Mouse (Mus musculus) lung, postnatal 0 days (tissue): Measurements from ENCODE around the gene Nostrin. TPM values are rescaled to one million over a fixed set of nuclear protein-coding genes. Genes with fewer than 3 reads are reported as not detected.

Experiments
- ATAC-seq: fragments of 200-750 bp; cut with Nextera tagmentation; 2 replicates; pipeline ENCODE4 v1.8.0; 2017; ENCODE audit warnings: moderate library complexity
- DNase-seq: peaks from one replicate; pipeline ENCODE4 v3.0.0-alpha.2; 2016; ENCODE audit warnings: low spot score
- H3K27ac ChIP-seq: fragments of 300-500 bp; sonication (generic); 2 replicates; pipeline ENCODE4 v1.5.1; 2014; ENCODE audit warnings: antibody characterized with exemption, mild to moderate bottlenecking, low read length, mixed read lengths
- H3K27me3 ChIP-seq: fragments of 300-500 bp; sonication (generic); replicated peaks from 2 replicates; pipeline ENCODE4 v1.6.1; 2014; ENCODE audit warnings: low read length, mixed read lengths; ENCODE audit not compliant: insufficient read depth
- H3K36me3 ChIP-seq: fragments of 300-500 bp; sonication (generic); 2 replicates; pipeline ENCODE4 v1.6.1; 2014; ENCODE audit warnings: low read length, mixed read lengths; ENCODE audit not compliant: insufficient read depth
- H3K4me1 ChIP-seq: fragments of 300-500 bp; sonication (generic); 2 replicates; pipeline ENCODE4 v1.6.1; 2014; ENCODE audit warnings: antibody characterized with exemption, low read depth, low read length, mixed read lengths; ENCODE audit not compliant: insufficient read depth
- H3K4me2 ChIP-seq: fragments of 300-500 bp; sonication (generic); replicated peaks from 2 replicates; pipeline ENCODE4 v1.6.1; 2014; ENCODE audit warnings: low read depth, mild to moderate bottlenecking, low read length, moderate library complexity, mixed read lengths
- H3K4me3 ChIP-seq: fragments of 300-500 bp; sonication (generic); 2 replicates; pipeline ENCODE4 v1.5.1; 2014; ENCODE audit warnings: low read depth, low read length
- H3K9ac ChIP-seq: fragments of 300-500 bp; sonication (generic); replicated peaks from 2 replicates; pipeline ENCODE4 v1.6.1; 2014; ENCODE audit warnings: low read depth, mild to moderate bottlenecking
- H3K9me3 ChIP-seq: fragments of 300-500 bp; sonication (generic); 2 replicates; pipeline ENCODE4 v1.6.1; 2016; ENCODE audit warnings: low read length, mixed read lengths
- CTCF ChIP-seq: IDR thresholded peaks from 2 replicates; pipeline ENCODE4 v1.5.1; 2016; ENCODE audit warnings: antibody characterized with exemption, mild to moderate bottlenecking
- EP300 ChIP-seq: IDR thresholded peaks from 2 replicates; pipeline ENCODE4 v1.6.1; 2016; ENCODE audit warnings: antibody characterized with exemption, mild to moderate bottlenecking, control low read depth
- WGBS: fragments of 180-500 bp; shearing (Covaris S2); extraction: QIAGEN DNeasy Blood & Tissue Kit; methylation state at CpG from one replicate; pipeline ENCODE4 v1.1.7; 2014; 5-methylcytosine and 5-hydroxymethylcytosine counted together
- polyA plus RNA-seq: library from polyadenylated mRNA; unstranded; fragments of >200 nt; fragmentation: Nextera tagmentation; extraction: Ambion mirVana; gene quantifications from 2 replicates; pipeline ENCODE4 v1.2.1, GENCODE M21; 2015

The Nostrin gene
- polyA plus RNA-seq, 1 experiment from 2014 or later: 48.0 TPM

- Histone ChIP-seq H3K27ac (no peak overlapping the region), H3K36me3 (no peaks in the 10 kb centered on the region), H3K9me3 (no peaks in the 10 kb centered on the region), H3K27me3 (no peaks in the 10 kb centered on the region), H3K4me3 (no peak overlapping the region), H3K4me2 (no peak overlapping the region), H3K4me1 (no peaks in the 10 kb centered on the region), H3K9ac (no peak overlapping the region)
- 61% methylated on average over 5 of the region's 5 CpGs for WGBS
- DNase-seq (no peak), ATAC-seq (no peak)
- TF ChIP-seq EP300: no peak
- TF ChIP-seq CTCF: no peak
Observed at GRCm38 (mm10) chr2:69175296-69175695, 39.7 kb downstream of the Nostrin start.

GRCm38 (mm10) chr2:69179721-69180120, 44.1 kb downstream of the Nostrin start:
- 85% methylated on average over 4 of the region's 4 CpGs for WGBS
- Histone ChIP-seq H3K4me2 (no peak overlapping the region), H3K36me3 (no peaks in the 10 kb centered on the region), H3K9me3 (no peaks in the 10 kb centered on the region), H3K27me3 (no peaks in the 10 kb centered on the region), H3K4me1 (no peaks in the 10 kb centered on the region), H3K4me3 (no peak overlapping the region), H3K9ac (no peak overlapping the region), H3K27ac (no peak overlapping the region)
- ATAC-seq: no peak
- TF ChIP-seq CTCF (no peak), EP300 (no peak)
- DNase-seq: no peak

DNA sequence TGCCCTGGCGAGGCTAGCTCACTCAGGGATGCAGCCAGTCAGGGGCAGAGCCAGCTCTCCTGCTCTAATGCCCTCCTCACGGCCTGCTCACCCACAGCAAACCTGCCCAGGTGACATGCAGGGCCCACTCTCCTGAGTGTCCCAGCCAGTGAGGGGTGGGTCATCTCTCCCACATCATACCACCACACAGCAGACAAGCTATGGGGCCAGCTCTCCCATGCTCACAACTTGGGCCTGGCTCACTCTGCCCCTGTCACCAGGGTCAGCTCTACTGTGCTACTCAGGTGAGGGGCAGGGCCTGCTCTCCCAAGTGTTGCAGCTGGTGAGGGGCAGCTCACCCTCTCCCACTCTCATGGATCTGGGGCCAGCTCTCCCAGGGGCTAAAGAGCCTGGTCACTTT, 52.4 kb downstream of the Nostrin start:
- no peak for DNase-seq
- 73% methylated on average over 2 of the region's 2 CpGs for WGBS
- Histone ChIP-seq H3K4me1 (no peaks in the 10 kb centered on the region), H3K27me3 (no peaks in the 10 kb centered on the region), H3K4me2 (no peak overlapping the region), H3K4me3 (no peak overlapping the region), H3K9ac (no peak overlapping the region), H3K9me3 (no peaks in the 10 kb centered on the region), H3K27ac (no peak overlapping the region), H3K36me3 (no peaks in the 10 kb centered on the region)
- no peak for TF ChIP-seq EP300
- no peak for TF ChIP-seq CTCF
- no peak for ATAC-seq

DNA sequence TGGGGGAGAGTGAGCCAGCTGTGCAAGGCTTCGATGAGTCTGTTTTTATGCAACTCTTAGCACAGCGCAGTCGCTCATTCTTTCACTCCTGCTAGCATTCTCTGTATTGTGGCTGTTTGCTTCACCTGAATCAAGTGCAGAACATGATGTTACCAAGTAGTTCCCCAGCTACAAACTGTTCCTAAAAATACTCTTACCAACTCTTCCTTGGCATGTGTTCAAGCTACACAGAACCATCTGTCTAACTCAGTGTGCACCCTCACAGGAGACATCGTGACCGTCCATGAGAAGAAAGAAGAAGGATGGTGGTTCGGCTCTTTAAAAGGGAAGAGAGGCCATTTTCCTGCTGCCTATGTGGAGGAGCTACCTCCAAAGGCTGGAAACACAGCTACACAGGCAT, 53.1 kb downstream of the Nostrin start:
- TF ChIP-seq CTCF: no peak
- TF ChIP-seq EP300: no peak
- DNase-seq (no peak), ATAC-seq (no peak)
- Histone ChIP-seq H3K9ac (no peak overlapping the region), H3K27ac (no peak overlapping the region), H3K4me1 (no peaks in the 10 kb centered on the region), H3K27me3 (no peaks in the 10 kb centered on the region), H3K36me3 (no peaks in the 10 kb centered on the region), H3K4me2 (no peak overlapping the region), H3K9me3 (no peaks in the 10 kb centered on the region; the same call in 1 of the 2 replicates), H3K4me3 (no peak overlapping the region)
- WGBS: 88% methylated on average over 6 of the region's 6 CpGs

DNA sequence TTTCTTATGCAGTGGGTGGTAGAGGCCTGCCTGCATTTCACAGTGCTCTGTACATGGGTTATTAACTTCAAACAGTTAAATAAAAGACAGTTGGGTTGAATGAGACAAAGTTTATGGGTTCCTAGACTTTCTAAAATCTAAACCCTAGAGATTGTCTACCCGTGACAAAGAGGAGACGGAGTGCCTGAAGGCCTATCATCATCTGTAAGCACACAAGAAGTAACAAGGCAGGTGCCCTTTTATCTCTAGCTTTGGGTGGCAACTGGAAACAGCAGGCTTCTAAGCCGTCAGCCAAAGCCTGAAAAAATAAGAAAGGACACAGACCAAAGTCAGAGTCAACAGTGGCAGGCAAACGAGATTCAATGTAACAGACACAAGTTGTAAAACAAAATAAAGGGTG, 53.6 kb downstream of the Nostrin start:
- no peak overlapping the region for H3K9ac ChIP-seq
- H3K9me3 ChIP-seq: no peaks in the 10 kb centered on the region; the same call in 1 of the 2 replicates
- no peaks in the 10 kb centered on the region for H3K4me1 ChIP-seq
- no peak for ATAC-seq
- 77% methylated on average over 4 of the region's 4 CpGs for WGBS
- no peak overlapping the region for H3K4me2 ChIP-seq
- H3K27me3 ChIP-seq: no peaks in the 10 kb centered on the region
- no peak for DNase-seq
- no peak overlapping the region for H3K4me3 ChIP-seq
- H3K36me3 ChIP-seq: no peaks in the 10 kb centered on the region
- TF ChIP-seq CTCF (no peak), EP300 (no peak)
- no peak overlapping the region for H3K27ac ChIP-seq

DNA sequence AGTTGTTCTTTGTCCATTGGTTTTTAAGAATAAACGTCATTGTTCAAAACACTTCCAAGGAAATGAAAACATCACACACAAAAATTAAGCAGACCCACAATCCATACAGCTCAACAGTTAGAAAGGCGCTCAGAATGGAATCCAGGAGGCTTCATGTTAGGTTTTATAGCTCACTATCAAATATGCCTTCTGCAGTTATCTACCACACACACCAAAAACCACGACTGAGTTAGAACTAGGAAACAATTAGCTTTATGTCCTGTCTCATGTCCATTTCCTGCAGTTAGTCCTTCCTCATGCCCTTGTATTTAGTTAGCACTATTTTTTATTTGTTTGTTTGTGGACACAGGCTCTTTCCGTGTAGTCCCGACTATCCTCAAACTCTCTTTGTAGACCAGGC, 55.5 kb downstream of the Nostrin start:
- Histone ChIP-seq H3K9me3 (no peaks in the 10 kb centered on the region; the same call in 1 of the 2 replicates), H3K4me3 (no peak overlapping the region), H3K27ac (no peak overlapping the region), H3K9ac (no peak overlapping the region), H3K27me3 (no peaks in the 10 kb centered on the region), H3K4me2 (no peak overlapping the region), H3K36me3 (no peaks in the 10 kb centered on the region), H3K4me1 (no peaks in the 10 kb centered on the region)
- no peak for DNase-seq
- TF ChIP-seq EP300: no peak
- ATAC-seq: no peak
- WGBS: 77% methylated on average over 5 of the region's 5 CpGs

- H3K4me2 ChIP-seq: no peak overlapping the region
- TF ChIP-seq EP300 (0 out of 2 replicates have a peak, but pooled peaks have one; percentile 18), CTCF (no peak)
- H3K9ac ChIP-seq: no peak overlapping the region
- H3K4me3 ChIP-seq: no peak overlapping the region
- ATAC-seq: peak; percentile 48; the same call in 1 of the 2 replicates
- H3K27ac ChIP-seq: no peak overlapping the region
- H3K9me3 ChIP-seq: no peaks in the 10 kb centered on the region; the same call in 1 of the 2 replicates
- WGBS: 63% methylated on average over 5 of the region's 5 CpGs
- H3K27me3 ChIP-seq: no peaks in the 10 kb centered on the region
- no peaks in the 10 kb centered on the region for H3K4me1 ChIP-seq
- H3K36me3 ChIP-seq: no peaks in the 10 kb centered on the region
- peak; percentile 6 for DNase-seq
Observed at GRCm38 (mm10) chr2:69193555-69193954, 58.0 kb downstream of the Nostrin start.
